Mouse (Mus musculus) embryonic facial prominence, embryonic 12.5 days (tissue): ENCODE results near the gene Vmn1r175. TPM values are rescaled to one million over a fixed set of nuclear protein-coding genes. Genes with fewer than 3 reads are reported as not detected.
"Not testable (repeated sequence)": the region's sequence is repeated elsewhere in the genome, so short reads cannot be mapped to it uniquely, and the experiment has no call there.

Source experiments
- ATAC-seq: fragments of 200-750 bp; cut with Nextera tagmentation; 2 replicates; pipeline ENCODE4 v1.8.0; 2017; ENCODE audit not compliant: insufficient number of reproducible peaks, insufficient read depth, low FRiP score, low TSS enrichment
- H3K27ac ChIP-seq: fragments of 300-500 bp; sonication (generic); 2 replicates; pipeline ENCODE4 v1.5.1; 2016; ENCODE audit warnings: mild to moderate bottlenecking
- H3K27me3 ChIP-seq: fragments of 300-500 bp; sonication (generic); 2 replicates; pipeline ENCODE4 v1.6.1; 2016; ENCODE audit warnings: mild to moderate bottlenecking, moderate library complexity
- H3K36me3 ChIP-seq: fragments of 300-500 bp; sonication (generic); 2 replicates; pipeline ENCODE4 v1.6.1; 2016; ENCODE audit warnings: mild to moderate bottlenecking
- H3K4me1 ChIP-seq: fragments of 300-500 bp; sonication (generic); 2 replicates; pipeline ENCODE4 v1.6.1; 2016
- H3K4me2 ChIP-seq: fragments of 300-500 bp; sonication (generic); replicated peaks from 2 replicates; pipeline ENCODE4 v1.6.1; 2016; ENCODE audit warnings: mild to moderate bottlenecking, moderate library complexity
- H3K4me3 ChIP-seq: fragments of 300-500 bp; sonication (generic); 2 replicates; pipeline ENCODE4 v1.5.1; 2016; ENCODE audit warnings: mild to moderate bottlenecking
- H3K9ac ChIP-seq: fragments of 300-500 bp; sonication (generic); 2 replicates; pipeline ENCODE4 v1.6.1; 2016; ENCODE audit warnings: mild to moderate bottlenecking, moderate library complexity
- H3K9me3 ChIP-seq: fragments of 300-500 bp; sonication (generic); 2 replicates; pipeline ENCODE4 v1.6.1; 2016; ENCODE audit warnings: mild to moderate bottlenecking, moderate library complexity
- WGBS: fragments of 180-500 bp; shearing (Covaris S2); methylation state at CpG from one replicate; pipeline ENCODE4 v1.1.7; 2016; 5-methylcytosine and 5-hydroxymethylcytosine counted together
- polyA plus RNA-seq: library from polyadenylated mRNA; unstranded; fragments of >200 nt; fragmentation: Nextera tagmentation; extraction: Ambion mirVana; gene quantifications from 2 replicates; pipeline ENCODE4 v1.2.1, GENCODE M21; 2016

Vmn1r175 gene
- polyA plus RNA-seq = not detected in 2 replicates

- not testable (repeated sequence) for H3K9me3 ChIP-seq, H3K27ac ChIP-seq, H3K4me3 ChIP-seq, ATAC-seq, H3K9ac ChIP-seq, H3K4me1 ChIP-seq, H3K36me3 ChIP-seq, H3K4me2 ChIP-seq, H3K27me3 ChIP-seq
These were observed at the start of gene Vmn1r175 for GRCm38 (mm10) chr7:23810543-23810942. TSS of gene Vmn1r175 (minus strand) at chr7:23810643.

DNA sequence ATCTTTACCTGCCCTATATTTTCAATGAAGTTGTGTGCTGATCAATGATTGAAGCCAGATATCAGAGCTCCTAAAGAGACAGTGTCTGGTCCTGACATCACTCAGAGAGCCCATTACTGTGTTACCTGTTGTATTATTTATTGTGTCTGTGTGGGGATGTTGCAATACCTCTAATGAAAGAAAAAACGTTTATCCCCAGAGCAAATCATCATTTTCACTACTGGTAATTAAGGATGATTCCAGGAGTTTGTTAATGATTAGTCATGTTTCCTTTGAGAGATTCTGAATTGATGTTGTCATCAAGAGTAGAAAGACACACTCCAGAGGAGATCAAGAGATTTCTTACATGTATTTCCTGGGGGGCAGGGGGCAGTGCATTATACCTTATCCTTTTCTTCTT, 26.8 kb upstream of the Vmn1r175 start, which contains the start of gene Vmn1r176:
Gene Vmn1r176, minus strand, starts transcription at position 101 of the 400 bp plus-strand sequence.
- WGBS = no CpG with 5 or more reads among the region's 1 CpGs
- H3K27ac ChIP-seq, ATAC-seq, H3K4me1 ChIP-seq, H3K9ac ChIP-seq, H3K9me3 ChIP-seq, H3K36me3 ChIP-seq, H3K4me3 ChIP-seq, H3K27me3 ChIP-seq, H3K4me2 ChIP-seq: not testable (repeated sequence)

- no peaks in the 10 kb centered on the region for H3K4me1 ChIP-seq
- H3K27ac ChIP-seq = no peak overlapping the region
- no peak overlapping the region for H3K4me3 ChIP-seq
- ATAC-seq = no peak
- H3K4me2 ChIP-seq = no peak overlapping the region
- H3K9ac ChIP-seq = no peak overlapping the region
- peaks cover 35% of the 10 kb centered on the region for H3K9me3 ChIP-seq
- H3K27me3 ChIP-seq = no peaks in the 10 kb centered on the region
- 80% methylated on average over 6 of the region's 6 CpGs for WGBS
- no peaks in the 10 kb centered on the region for H3K36me3 ChIP-seq
These were observed 25.9 kb downstream of the Vmn1r175 start for GRCm38 (mm10) chr7:23784526-23784925.

Other genes starting within 250 kb of the Vmn1r175 start
- gene Vmn1r169, start 235.1 kb downstream of the Vmn1r175 start, polyA plus RNA-seq = not detected in 2 replicates
- gene Vmn1r170, start 204.5 kb downstream of the Vmn1r175 start, polyA plus RNA-seq = not detected in 2 replicates
- not detected in 2 replicates for gene Vmn1r171, start 179.9 kb downstream of the Vmn1r175 start, polyA plus RNA-seq
- not detected in 2 replicates for gene Vmn1r172, start 152.3 kb downstream of the Vmn1r175 start, polyA plus RNA-seq
- not detected in 2 replicates for gene Vmn1r173, start 109.9 kb downstream of the Vmn1r175 start, polyA plus RNA-seq
- gene Vmn1r174, start 58.4 kb downstream of the Vmn1r175 start, polyA plus RNA-seq = not detected in 2 replicates
- gene Vmn1r176, start 26.7 kb upstream of the Vmn1r175 start, polyA plus RNA-seq = not detected in 2 replicates
- gene Vmn1r177, start 55.8 kb upstream of the Vmn1r175 start, polyA plus RNA-seq = not detected in 2 replicates
- not detected in 2 replicates for gene Vmn1r178, start 81.4 kb upstream of the Vmn1r175 start, polyA plus RNA-seq
- not detected in 2 replicates for gene Vmn1r179, start 116.3 kb upstream of the Vmn1r175 start, polyA plus RNA-seq
- not detected in 2 replicates for gene Vmn1r180, start 140.0 kb upstream of the Vmn1r175 start, polyA plus RNA-seq
- not detected in 2 replicates for gene Vmn1r181, start 164.0 kb upstream of the Vmn1r175 start, polyA plus RNA-seq
- not detected in 2 replicates for gene V1rd19, start 191.0 kb upstream of the Vmn1r175 start, polyA plus RNA-seq
- gene Vmn1r183, start 242.6 kb upstream of the Vmn1r175 start, polyA plus RNA-seq = not detected in 2 replicates